Mouse (Mus musculus): ENCODE results near the gene Lamtor3. TPM values are rescaled to one million over a fixed set of nuclear protein-coding genes. Genes with fewer than 3 reads are reported as not detected.

Lamtor3 gene
- polyA plus RNA-seq, 1 experiment from 2014 or later, result 156 TPM

DNA sequence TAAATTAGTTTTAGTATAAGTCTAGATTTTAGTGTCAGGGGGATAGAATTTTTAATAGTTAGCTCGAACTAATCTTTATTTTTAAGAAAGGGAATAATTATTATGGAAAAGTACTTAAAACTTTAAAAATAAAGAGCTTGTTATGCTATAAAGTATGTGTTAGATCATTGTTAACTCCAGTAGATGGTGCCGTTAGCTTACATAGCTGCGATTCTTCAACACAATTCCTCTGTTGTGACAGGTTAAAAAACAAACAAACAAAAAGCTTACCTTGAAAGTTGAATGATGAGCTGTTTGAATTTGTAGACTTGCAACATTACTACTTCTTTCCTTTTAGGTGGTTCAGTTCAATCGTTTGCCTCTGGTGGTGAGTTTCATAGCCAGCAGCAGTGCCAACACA lies 8.7 kb downstream of the Lamtor3 start:
- Histone ChIP-seq H3K9ac (ENCODE audit: low read depth, low read length) (no peak overlapping the region), H3K27ac (ENCODE audit: low read depth, low read length) (no peak overlapping the region), H3K4me3 (ENCODE audit: low read depth, low read length) (no peak overlapping the region), H3K36me3 (ENCODE audit: control insufficient read depth, insufficient read depth) (peaks cover 56% of the 10 kb centered on the region), H3K4me2 (replicated peaks; ENCODE audit: low read depth) (no peak overlapping the region), H3K9me3 (ENCODE audit: control insufficient read depth) (no peaks in the 10 kb centered on the region), H3K4me1 (replicated peaks; ENCODE audit: control insufficient read depth, insufficient read depth, low read length) (no peaks in the 10 kb centered on the region), H3K27me3 (replicated peaks; ENCODE audit: control insufficient read depth, insufficient read depth, low read length) (no peaks in the 10 kb centered on the region)
- TF ChIP-seq CTCF (IDR thresholded peaks at IDR 0.05; ENCODE audit: low read depth), result peak; percentile 27; the same call in 1 of the 2 replicates
- no peak for ATAC-seq
- 86% methylated on average over 4 of the region's 4 CpGs for WGBS

GRCm38 (mm10) chr3:137929940-137930339 lies 11.6 kb downstream of the Lamtor3 start:
- Histone ChIP-seq H3K9me3 (ENCODE audit: control insufficient read depth) (no peaks in the 10 kb centered on the region), H3K27ac (ENCODE audit: low read depth, low read length) (0 out of 2 replicates have a peak overlapping the region, but pooled peaks have one; percentile 35), H3K27me3 (replicated peaks; ENCODE audit: control insufficient read depth, insufficient read depth, low read length) (no peaks in the 10 kb centered on the region), H3K36me3 (ENCODE audit: control insufficient read depth, insufficient read depth) (peaks cover 51% of the 10 kb centered on the region), H3K9ac (ENCODE audit: low read depth, low read length) (no peak overlapping the region), H3K4me3 (ENCODE audit: low read depth, low read length) (no peak overlapping the region), H3K4me2 (replicated peaks; ENCODE audit: low read depth) (no peak overlapping the region), H3K4me1 (replicated peaks; ENCODE audit: control insufficient read depth, insufficient read depth, low read length) (no peaks in the 10 kb centered on the region)
- ATAC-seq, result no peak
- 84% methylated on average over 3 of the region's 3 CpGs for WGBS
- TF ChIP-seq CTCF (IDR thresholded peaks at IDR 0.05; ENCODE audit: low read depth), result no peak

- peaks cover 45% of the 10 kb centered on the region for H3K36me3 ChIP-seq (ENCODE audit: control insufficient read depth, insufficient read depth)
- no peaks in the 10 kb centered on the region for H3K27me3 ChIP-seq (replicated peaks; ENCODE audit: control insufficient read depth, insufficient read depth, low read length)
- TF ChIP-seq CTCF (IDR thresholded peaks at IDR 0.05; ENCODE audit: low read depth), result no peak
- H3K9me3 ChIP-seq (ENCODE audit: control insufficient read depth), result no peaks in the 10 kb centered on the region
- no peaks in the 10 kb centered on the region for H3K4me1 ChIP-seq (replicated peaks; ENCODE audit: control insufficient read depth, insufficient read depth, low read length)
- peak; percentile 56 for ATAC-seq
- WGBS, result 37% methylated on average over 7 of the region's 7 CpGs
- H3K4me2 ChIP-seq (replicated peaks; ENCODE audit: low read depth), result no peak overlapping the region
- no peak overlapping the region for H3K9ac ChIP-seq (ENCODE audit: low read depth, low read length)
- no peak overlapping the region for H3K4me3 ChIP-seq (ENCODE audit: low read depth, low read length)
- H3K27ac ChIP-seq (ENCODE audit: low read depth, low read length), result no peak overlapping the region
Measured at GRCm38 (mm10) chr3:137932748-137933147, 14.4 kb downstream of the Lamtor3 start.

DNA sequence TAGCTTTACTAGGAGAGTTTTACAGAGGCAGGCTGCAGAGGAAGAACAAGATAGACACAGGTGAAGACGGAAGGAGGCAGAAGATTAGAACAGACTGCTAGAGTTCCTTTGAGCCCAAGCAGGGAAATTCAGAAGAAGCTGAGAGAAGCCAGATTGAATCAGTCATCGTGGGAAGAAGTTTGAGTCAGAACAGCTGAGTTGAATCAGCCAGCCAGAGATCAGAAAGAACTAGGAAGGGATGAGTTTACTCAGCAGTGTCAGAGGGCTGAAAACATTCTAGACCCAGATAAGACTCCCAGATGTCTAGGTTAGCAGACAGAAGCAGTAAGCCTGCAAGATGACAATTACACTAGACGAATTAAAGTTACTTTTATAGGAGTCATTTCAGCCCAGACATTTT lies 15.7 kb downstream of the Lamtor3 start:
- Histone ChIP-seq H3K27ac (ENCODE audit: low read depth, low read length) (no peak overlapping the region), H3K4me1 (replicated peaks; ENCODE audit: control insufficient read depth, insufficient read depth, low read length) (no peaks in the 10 kb centered on the region), H3K9me3 (ENCODE audit: control insufficient read depth) (no peaks in the 10 kb centered on the region), H3K4me2 (replicated peaks; ENCODE audit: low read depth) (no peak overlapping the region), H3K36me3 (ENCODE audit: control insufficient read depth, insufficient read depth) (peaks cover 37% of the 10 kb centered on the region), H3K27me3 (replicated peaks; ENCODE audit: control insufficient read depth, insufficient read depth, low read length) (no peaks in the 10 kb centered on the region), H3K9ac (ENCODE audit: low read depth, low read length) (no peak overlapping the region), H3K4me3 (ENCODE audit: low read depth, low read length) (no peak overlapping the region)
- no peak for ATAC-seq
- TF ChIP-seq CTCF (IDR thresholded peaks at IDR 0.05; ENCODE audit: low read depth), result no peak
- WGBS, result 48% methylated on average over 3 of the region's 3 CpGs

DNA sequence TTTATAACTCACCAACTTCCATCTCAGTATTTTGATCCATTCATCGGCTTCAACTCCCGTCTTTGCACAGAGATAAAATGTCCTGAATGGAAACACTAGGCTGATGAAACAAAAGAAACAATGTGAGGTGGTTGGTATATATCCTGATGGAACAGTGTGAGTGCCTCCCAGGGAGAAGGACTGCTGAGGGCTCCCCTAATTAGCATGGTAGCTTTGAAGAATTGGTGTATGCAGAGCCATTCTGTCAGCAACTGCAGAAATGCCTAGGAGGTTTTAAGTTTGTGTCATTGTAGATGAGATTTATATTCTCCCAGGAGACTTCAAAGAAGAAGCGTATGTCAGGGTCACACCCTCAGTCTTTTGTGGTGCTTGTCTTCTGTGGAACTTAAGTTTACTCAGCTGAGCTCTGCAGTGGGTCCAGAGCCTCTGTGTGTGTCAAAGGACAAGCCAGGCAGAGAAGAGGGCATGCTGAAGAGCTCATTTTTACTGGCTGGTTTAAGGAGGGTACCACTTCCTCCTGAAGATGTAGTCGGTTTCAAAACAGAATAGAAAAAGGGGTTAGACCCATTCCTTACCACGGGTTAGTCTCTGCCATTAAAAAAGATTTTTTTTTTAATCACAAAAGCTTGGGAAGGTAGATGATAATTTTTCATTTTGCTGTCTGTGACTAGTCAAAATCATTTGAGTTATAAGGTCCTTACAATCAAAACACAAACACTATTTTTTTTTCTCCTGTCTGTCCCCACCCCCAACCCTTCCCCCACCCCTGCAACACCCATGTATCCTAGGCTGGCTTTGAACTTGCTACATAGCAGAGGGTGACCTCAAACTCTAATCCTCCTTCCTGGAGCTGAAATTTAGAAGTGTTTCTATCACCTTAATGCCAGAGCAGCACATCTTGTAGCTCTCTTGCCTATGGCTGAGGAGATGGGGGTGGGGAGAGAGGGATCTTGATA lies 17.5 kb downstream of the Lamtor3 start:
- Histone ChIP-seq H3K4me3 (ENCODE audit: low read depth, low read length) (no peak overlapping the region), H3K9me3 (ENCODE audit: control insufficient read depth) (no peaks in the 10 kb centered on the region), H3K9ac (ENCODE audit: low read depth, low read length) (no peak overlapping the region), H3K27ac (ENCODE audit: low read depth, low read length) (no peak overlapping the region), H3K4me1 (replicated peaks; ENCODE audit: control insufficient read depth, insufficient read depth, low read length) (no peaks in the 10 kb centered on the region), H3K36me3 (ENCODE audit: control insufficient read depth, insufficient read depth) (peaks cover 31% of the 10 kb centered on the region), H3K4me2 (replicated peaks; ENCODE audit: low read depth) (no peak overlapping the region), H3K27me3 (replicated peaks; ENCODE audit: control insufficient read depth, insufficient read depth, low read length) (no peaks in the 10 kb centered on the region)
- ATAC-seq, result no peak
- no peak for TF ChIP-seq CTCF (IDR thresholded peaks at IDR 0.05; ENCODE audit: low read depth)
- WGBS, result 65% methylated on average over 5 of the region's 5 CpGs

GRCm38 (mm10) chr3:137936541-137936940 lies 18.2 kb downstream of the Lamtor3 start:
- no peaks in the 10 kb centered on the region for H3K4me1 ChIP-seq (replicated peaks; ENCODE audit: control insufficient read depth, insufficient read depth, low read length)
- WGBS, result 41% methylated on average over 6 of the region's 6 CpGs
- H3K4me3 ChIP-seq (ENCODE audit: low read depth, low read length), result no peak overlapping the region
- no peaks in the 10 kb centered on the region for H3K9me3 ChIP-seq (ENCODE audit: control insufficient read depth)
- no peak overlapping the region for H3K27ac ChIP-seq (ENCODE audit: low read depth, low read length)
- no peak overlapping the region for H3K9ac ChIP-seq (ENCODE audit: low read depth, low read length)
- ATAC-seq, result no peak
- no peak overlapping the region for H3K4me2 ChIP-seq (replicated peaks; ENCODE audit: low read depth)
- H3K27me3 ChIP-seq (replicated peaks; ENCODE audit: control insufficient read depth, insufficient read depth, low read length), result no peaks in the 10 kb centered on the region
- H3K36me3 ChIP-seq (ENCODE audit: control insufficient read depth, insufficient read depth), result peaks cover 25% of the 10 kb centered on the region; the same call in 1 of the 2 replicates
- no peak for TF ChIP-seq CTCF (IDR thresholded peaks at IDR 0.05; ENCODE audit: low read depth)
